Mouse (Mus musculus): ENCODE data around the gene Axdnd1. TPM values are rescaled to one million over a fixed set of nuclear protein-coding genes. Genes with fewer than 3 reads are reported as not detected.
"Not testable (repeated sequence)": the region's sequence is repeated elsewhere in the genome, so short reads cannot be mapped to it uniquely, and the experiment has no call there.

Axdnd1 gene
- polyA plus RNA-seq, 1 experiment from 2014 or later: 0.31 TPM

- no peak for ATAC-seq (ENCODE audit: insufficient number of reproducible peaks, insufficient read depth, low FRiP score, low TSS enrichment, low read depth)
- 89% methylated on average over 9 of the region's 9 CpGs for WGBS
- Histone ChIP-seq H3K9me3 (no peaks in the 10 kb centered on the region), H3K4me3 (no peak overlapping the region), H3K27ac (no peak overlapping the region), H3K36me3 (no peaks in the 10 kb centered on the region), H3K4me2 (no peak overlapping the region), H3K4me1 (no peaks in the 10 kb centered on the region), H3K9ac (no peak overlapping the region), H3K27me3 (no peaks in the 10 kb centered on the region)
Observed at GRCm38 (mm10) chr1:156323126-156323525, 97.8 kb downstream of the Axdnd1 start.

DNA sequence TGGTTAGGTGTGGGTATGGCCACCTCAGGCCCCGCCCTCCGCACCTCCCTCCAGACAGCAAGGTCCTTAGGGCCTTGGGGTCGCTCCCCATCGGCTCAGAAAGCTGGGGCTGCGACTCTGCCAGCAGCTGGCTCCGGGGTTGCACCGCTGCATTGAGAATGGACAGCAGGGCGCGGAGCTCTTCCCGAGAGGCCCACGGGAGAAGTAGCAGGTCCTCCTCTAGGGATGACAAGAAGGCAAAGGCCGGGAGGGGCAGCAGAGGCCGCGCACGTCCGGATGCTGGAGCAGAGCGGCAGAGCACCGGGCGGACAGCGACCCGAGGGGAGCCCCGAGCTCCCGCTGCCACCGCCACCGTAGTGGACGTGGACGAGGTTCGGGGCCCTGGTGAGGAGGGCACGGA is 110.3 kb downstream of the Axdnd1 start, which contains the start of gene Nphs2:
Nphs2 (plus strand) TSS at position 98 of the 400 bp plus-strand sequence.
- Histone ChIP-seq H3K4me2 (peak within 1 kb of the TSS; percentile 56), H3K27ac (no peak within 1 kb of the TSS), H3K36me3 (no peaks in the 10 kb centered on the region), H3K9me3 (no peaks in the 10 kb centered on the region), H3K9ac (peak within 1 kb of the TSS; percentile 57), H3K27me3 (peaks cover 63% of the 10 kb centered on the region), H3K4me3 (peak within 1 kb of the TSS; percentile 29), H3K4me1 (peaks cover 5% of the 10 kb centered on the region)
- ATAC-seq (ENCODE audit: insufficient number of reproducible peaks, insufficient read depth, low FRiP score, low TSS enrichment, low read depth): no peak
- WGBS: 2% methylated on average over 29 of the region's 29 CpGs

- H3K4me3 ChIP-seq: no peak overlapping the region
- WGBS: 64% methylated on average over 1 of the region's 1 CpGs
- no peak for ATAC-seq (ENCODE audit: insufficient number of reproducible peaks, insufficient read depth, low FRiP score, low TSS enrichment, low read depth)
- no peak overlapping the region for H3K9ac ChIP-seq
- H3K9me3 ChIP-seq: no peaks in the 10 kb centered on the region
- peaks cover 83% of the 10 kb centered on the region for H3K27me3 ChIP-seq
- H3K4me1 ChIP-seq: peaks cover 7% of the 10 kb centered on the region
- no peaks in the 10 kb centered on the region for H3K36me3 ChIP-seq
- H3K4me2 ChIP-seq: no peak overlapping the region
- no peak overlapping the region for H3K27ac ChIP-seq
Observed at GRCm38 (mm10) chr1:156308595-156308994, 112.4 kb downstream of the Axdnd1 start.

GRCm38 (mm10) chr1:156302911-156303749 is 117.8 kb downstream of the Axdnd1 start, which contains the start of gene Tdrd5:
Gene Tdrd5 (minus strand): TSS chr1:156303664.
- WGBS: under 1% methylated on average over 83 of the region's 85 CpGs
- H3K4me3 ChIP-seq: peak within 1 kb of the TSS; percentile 64
- H3K4me1 ChIP-seq: peaks cover 10% of the 10 kb centered on the region
- peak within 1 kb of the TSS; percentile 99 for H3K4me2 ChIP-seq
- no peaks in the 10 kb centered on the region for H3K36me3 ChIP-seq
- H3K9me3 ChIP-seq: 0 out of 2 replicates have a peak, but pooled peaks cover 5% of the 10 kb centered on the region
- peaks cover 66% of the 10 kb centered on the region for H3K27me3 ChIP-seq
- H3K9ac ChIP-seq: peak within 1 kb of the TSS; percentile 67
- ATAC-seq (ENCODE audit: insufficient number of reproducible peaks, insufficient read depth, low FRiP score, low TSS enrichment, low read depth): no peak
- no peak within 1 kb of the TSS for H3K27ac ChIP-seq

GRCm38 (mm10) chr1:156290016-156290415 is 130.9 kb downstream of the Axdnd1 start:
- Histone ChIP-seq H3K4me2 (no peak overlapping the region), H3K9ac (no peak overlapping the region), H3K9me3 (no peaks in the 10 kb centered on the region), H3K4me3 (no peak overlapping the region), H3K27me3 (no peaks in the 10 kb centered on the region), H3K27ac (no peak overlapping the region), H3K4me1 (no peaks in the 10 kb centered on the region), H3K36me3 (no peaks in the 10 kb centered on the region)
- no peak for ATAC-seq (ENCODE audit: insufficient number of reproducible peaks, insufficient read depth, low FRiP score, low TSS enrichment, low read depth)
- WGBS: 94% methylated on average over 6 of the region's 6 CpGs

DNA sequence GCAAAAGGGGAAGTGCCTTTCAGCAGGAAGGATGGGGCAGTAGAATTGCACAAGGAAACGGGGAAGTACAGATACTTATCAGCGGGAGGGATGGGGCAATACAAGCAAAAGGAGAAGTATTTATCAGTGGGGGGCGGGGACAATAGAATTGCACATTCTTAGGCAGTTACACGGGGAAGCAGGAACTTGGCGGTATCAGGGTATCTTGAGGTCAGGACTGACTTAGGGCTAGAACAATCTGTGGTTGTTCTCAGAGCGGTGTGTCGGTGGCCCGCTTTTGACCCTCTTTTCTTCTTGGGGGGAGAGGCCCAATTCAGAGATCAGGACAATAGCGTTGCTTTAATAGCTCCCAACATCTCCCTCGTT is 131.8 kb downstream of the Axdnd1 start:
- not testable (repeated sequence) for H3K27me3 ChIP-seq
- WGBS: 65% methylated on average over 10 of the region's 10 CpGs

GRCm38 (mm10) chr1:156288556-156289221 is 132.3 kb downstream of the Axdnd1 start:
- Histone ChIP-seq H3K27me3 (no peaks in the 10 kb centered on the region), H3K27ac (no peak overlapping the region), H3K9ac (no peak overlapping the region), H3K9me3 (no peaks in the 10 kb centered on the region), H3K4me2 (no peak overlapping the region), H3K4me3 (no peak overlapping the region), H3K4me1 (no peaks in the 10 kb centered on the region), H3K36me3 (no peaks in the 10 kb centered on the region)
- ATAC-seq (ENCODE audit: insufficient number of reproducible peaks, insufficient read depth, low FRiP score, low TSS enrichment, low read depth): no peak
- WGBS: 72% methylated on average over 9 of the region's 9 CpGs

More for the DNA sequence above, 131.8 kb downstream of the Axdnd1 start:
- H3K4me2 ChIP-seq; H3K9me3 ChIP-seq; H3K4me3 ChIP-seq; H3K9ac ChIP-seq; ATAC-seq (ENCODE audit: insufficient number of reproducible peaks, insufficient read depth, low FRiP score, low TSS enrichment, low read depth); H3K36me3 ChIP-seq; H3K27ac ChIP-seq; H3K4me1 ChIP-seq: not testable (repeated sequence)

GRCm38 (mm10) chr1:156285541-156285896 is 135.4 kb downstream of the Axdnd1 start:
- Histone ChIP-seq H3K27ac (no peak overlapping the region), H3K9ac (no peak overlapping the region), H3K4me3 (no peak overlapping the region), H3K9me3 (no peaks in the 10 kb centered on the region), H3K27me3 (no peaks in the 10 kb centered on the region), H3K36me3 (no peaks in the 10 kb centered on the region), H3K4me1 (no peaks in the 10 kb centered on the region), H3K4me2 (no peak overlapping the region)
- ATAC-seq (ENCODE audit: insufficient number of reproducible peaks, insufficient read depth, low FRiP score, low TSS enrichment, low read depth): no peak
- WGBS: 80% methylated on average over 5 of the region's 5 CpGs

DNA sequence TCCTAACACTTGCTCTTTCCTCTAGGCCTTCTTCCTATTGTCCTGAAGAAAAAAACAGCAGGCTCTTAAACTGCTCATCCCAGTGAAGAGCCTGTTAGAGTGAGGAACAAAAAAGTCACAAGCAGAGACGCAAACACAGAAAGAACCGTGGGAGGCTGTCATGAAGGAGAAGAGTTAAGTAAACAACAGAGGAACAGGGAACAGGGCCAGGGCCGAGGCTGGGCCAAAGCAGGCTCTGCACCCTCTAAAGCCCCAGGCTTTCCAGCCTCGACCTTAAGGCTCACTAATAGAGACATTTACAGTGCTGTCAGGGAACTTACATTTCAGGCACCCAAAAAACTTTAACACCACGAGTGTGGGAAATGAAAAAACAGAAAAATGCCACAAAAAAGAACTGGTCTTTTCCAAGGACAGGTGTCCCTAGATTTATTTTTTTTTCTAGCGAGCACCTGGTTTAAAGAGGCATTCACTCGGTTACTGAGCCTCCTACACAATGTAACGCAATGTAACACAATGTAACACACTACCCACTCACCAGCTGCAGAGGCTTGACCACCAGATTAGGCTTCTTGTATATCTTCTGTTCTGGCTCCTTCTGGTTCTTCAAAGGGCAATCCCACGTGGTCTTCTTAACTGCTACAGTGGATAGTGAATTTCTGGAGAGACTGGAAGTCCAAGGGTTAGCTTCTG is 136.0 kb downstream of the Axdnd1 start:
- H3K27ac ChIP-seq: no peak overlapping the region
- H3K9me3 ChIP-seq: no peaks in the 10 kb centered on the region
- H3K9ac ChIP-seq: no peak overlapping the region
- no peak overlapping the region for H3K4me2 ChIP-seq
- no peaks in the 10 kb centered on the region for H3K36me3 ChIP-seq
- no peak for ATAC-seq (ENCODE audit: insufficient number of reproducible peaks, insufficient read depth, low FRiP score, low TSS enrichment, low read depth)
- H3K4me3 ChIP-seq: no peak overlapping the region
- 50% methylated on average over 9 of the region's 9 CpGs for WGBS
- no peaks in the 10 kb centered on the region for H3K4me1 ChIP-seq
- H3K27me3 ChIP-seq: no peaks in the 10 kb centered on the region

DNA sequence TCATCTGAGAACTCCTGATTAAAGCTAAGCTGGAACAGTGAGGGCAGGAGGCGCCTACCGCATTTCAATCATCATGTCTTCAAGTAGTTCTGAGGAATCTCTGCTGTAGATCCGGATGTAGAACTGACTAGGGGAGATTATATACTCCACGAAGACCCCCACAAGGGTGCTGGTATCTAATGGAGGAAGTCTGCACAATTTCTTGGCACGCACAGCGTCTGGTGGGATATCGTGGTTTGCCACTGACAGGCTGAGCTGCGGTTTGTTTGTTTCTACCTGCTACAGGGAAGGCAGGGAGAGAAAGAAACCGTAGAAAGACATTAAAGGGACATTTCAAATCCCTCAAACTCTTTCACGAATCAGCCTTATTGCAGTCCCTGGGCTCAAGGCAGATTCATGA is 136.8 kb downstream of the Axdnd1 start:
- no peak overlapping the region for H3K27ac ChIP-seq
- no peaks in the 10 kb centered on the region for H3K4me1 ChIP-seq
- no peaks in the 10 kb centered on the region for H3K27me3 ChIP-seq
- H3K36me3 ChIP-seq: no peaks in the 10 kb centered on the region
- ATAC-seq (ENCODE audit: insufficient number of reproducible peaks, insufficient read depth, low FRiP score, low TSS enrichment, low read depth): no peak
- H3K9ac ChIP-seq: no peak overlapping the region
- WGBS: 74% methylated on average over 10 of the region's 10 CpGs
- no peak overlapping the region for H3K4me3 ChIP-seq
- H3K9me3 ChIP-seq: no peaks in the 10 kb centered on the region
- H3K4me2 ChIP-seq: no peak overlapping the region

- WGBS: 80% methylated on average over 7 of the region's 7 CpGs
- H3K9me3 ChIP-seq: no peaks in the 10 kb centered on the region
- no peak overlapping the region for H3K4me3 ChIP-seq
- H3K27me3 ChIP-seq: no peaks in the 10 kb centered on the region
- no peak overlapping the region for H3K9ac ChIP-seq
- no peaks in the 10 kb centered on the region for H3K4me1 ChIP-seq
- no peaks in the 10 kb centered on the region for H3K36me3 ChIP-seq
- no peak overlapping the region for H3K27ac ChIP-seq
- no peak for ATAC-seq (ENCODE audit: insufficient number of reproducible peaks, insufficient read depth, low FRiP score, low TSS enrichment, low read depth)
- no peak overlapping the region for H3K4me2 ChIP-seq
Observed at GRCm38 (mm10) chr1:156280131-156280530, 140.8 kb downstream of the Axdnd1 start.
